Mouse (Mus musculus): ENCODE measurements around the gene Neu1. TPM values are rescaled to one million over a fixed set of nuclear protein-coding genes. Genes with fewer than 3 reads are reported as not detected.

Neu1 gene
- polyA plus RNA-seq, 1 experiment from 2014 or later = 12.8 TPM

DNA sequence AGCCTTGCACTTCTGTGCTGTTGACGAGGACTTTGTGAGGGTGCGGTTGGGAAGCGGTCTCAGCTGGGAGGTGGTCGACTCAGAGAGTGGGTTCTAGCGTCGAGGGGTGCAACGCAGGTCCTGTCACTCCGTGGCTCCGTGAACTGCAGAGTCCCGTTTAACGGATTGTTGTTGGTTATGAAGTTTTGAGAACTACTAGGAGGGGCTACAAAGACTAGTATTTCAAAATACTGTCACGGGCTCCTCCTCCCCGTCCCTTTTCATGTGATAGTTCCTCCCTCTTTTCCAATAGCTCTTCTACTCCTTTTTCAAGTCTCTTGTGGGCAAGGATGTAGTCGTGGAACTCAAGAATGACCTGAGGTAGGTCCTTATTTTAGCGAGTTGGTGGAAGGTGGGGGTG, 51.3 kb downstream of the Neu1 start:
- Histone ChIP-seq H3K4me2 (ENCODE audit: low read depth, low read length, severe bottlenecking) (peak overlapping the region; percentile 80), H3K4me3 (ENCODE audit: low read depth, low read length) (peak overlapping the region; percentile 93), H3K27ac (ENCODE audit: low read depth, low read length) (peak overlapping the region; percentile 97), H3K27me3 (ENCODE audit: control insufficient read depth, insufficient read depth, low read length) (no peaks in the 10 kb centered on the region), H3K36me3 (ENCODE audit: control insufficient read depth, insufficient read depth, low read length) (peaks cover 6% of the 10 kb centered on the region; the same call in 1 of the 2 replicates), H3K9me3 (ENCODE audit: control insufficient read depth, low read length) (no peaks in the 10 kb centered on the region), H3K4me1 (replicated peaks; ENCODE audit: control insufficient read depth, insufficient read depth, low read length) (peaks cover 10% of the 10 kb centered on the region; the same call in 1 of the 2 replicates), H3K9ac (ENCODE audit: low read length) (peak overlapping the region; percentile 95)
- WGBS = under 1% methylated on average over 15 of the region's 15 CpGs
- no peak for DNase-seq (ENCODE audit: low spot score)
- ATAC-seq (replicated peaks; ENCODE audit: low FRiP score) = no peak

DNA sequence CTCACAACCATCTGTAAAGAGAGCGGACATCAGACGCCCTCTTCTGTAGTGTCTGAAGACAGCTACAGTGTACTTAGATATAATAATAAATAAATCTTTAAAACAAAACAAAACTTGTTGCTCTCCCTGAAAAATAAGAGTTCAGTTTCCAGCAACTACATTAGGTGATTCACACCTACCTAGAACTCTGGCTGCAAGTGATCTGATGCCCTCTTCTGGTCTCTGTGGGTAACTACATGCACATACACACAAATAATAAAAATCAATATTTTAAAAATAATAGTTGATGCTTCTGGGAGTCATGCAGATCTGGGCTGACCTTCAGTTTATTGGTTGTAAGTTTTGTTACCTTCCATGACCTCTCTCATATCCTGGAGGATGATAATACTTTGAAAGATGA, 53.2 kb downstream of the Neu1 start:
- no peak for ATAC-seq (replicated peaks; ENCODE audit: low FRiP score)
- H3K27ac ChIP-seq (ENCODE audit: low read depth, low read length) = no peak overlapping the region
- H3K4me2 ChIP-seq (ENCODE audit: low read depth, low read length, severe bottlenecking) = no peak overlapping the region
- H3K4me1 ChIP-seq (replicated peaks; ENCODE audit: control insufficient read depth, insufficient read depth, low read length) = peaks cover 10% of the 10 kb centered on the region; the same call in 1 of the 2 replicates
- H3K27me3 ChIP-seq (ENCODE audit: control insufficient read depth, insufficient read depth, low read length) = no peaks in the 10 kb centered on the region
- H3K9ac ChIP-seq (ENCODE audit: low read length) = no peak overlapping the region
- H3K4me3 ChIP-seq (ENCODE audit: low read depth, low read length) = no peak overlapping the region
- H3K9me3 ChIP-seq (ENCODE audit: control insufficient read depth, low read length) = no peaks in the 10 kb centered on the region
- peaks cover 6% of the 10 kb centered on the region; the same call in 1 of the 2 replicates for H3K36me3 ChIP-seq (ENCODE audit: control insufficient read depth, insufficient read depth, low read length)
- DNase-seq (ENCODE audit: low spot score) = no peak
- WGBS = 67% methylated on average over 2 of the region's 2 CpGs

Other genes with a start within 250 kb of the Neu1 start
- 0.05 TPM in 1 of 2 replicates, not detected in the other for gene C4b, start 187.4 kb upstream of the Neu1 start, polyA plus RNA-seq (2014; fragmentation: Nextera tagmentation; extraction: Ambion mirVana)
- gene Cyp21a1, start 126.7 kb upstream of the Neu1 start, polyA plus RNA-seq (2014; fragmentation: Nextera tagmentation; extraction: Ambion mirVana) = not detected in 2 replicates
- 26.3 and 28.3 TPM in 2 replicates for gene Stk19, start 94.3 kb upstream of the Neu1 start, polyA plus RNA-seq (2014; fragmentation: Nextera tagmentation; extraction: Ambion mirVana)
- gene Dxo, start 94.2 kb upstream of the Neu1 start, polyA plus RNA-seq (2014; fragmentation: Nextera tagmentation; extraction: Ambion mirVana) = 78.5 and 84.9 TPM in 2 replicates
- 53.1 and 55.1 TPM in 2 replicates for gene Skiv2l, start 81.0 kb upstream of the Neu1 start, polyA plus RNA-seq (2014; fragmentation: Nextera tagmentation; extraction: Ambion mirVana)
- 143 and 144 TPM in 2 replicates for gene Nelfe, start 80.9 kb upstream of the Neu1 start, polyA plus RNA-seq (2014; fragmentation: Nextera tagmentation; extraction: Ambion mirVana)
- gene Cfb, start 68.7 kb upstream of the Neu1 start, polyA plus RNA-seq (2014; fragmentation: Nextera tagmentation; extraction: Ambion mirVana) = 2.6 and 3.3 TPM in 2 replicates
- gene Zbtb12, start 51.8 kb upstream of the Neu1 start, polyA plus RNA-seq (2014; fragmentation: Nextera tagmentation; extraction: Ambion mirVana) = 2.1 and 2.8 TPM in 2 replicates
- gene Gm20547, start 49.2 kb upstream of the Neu1 start, polyA plus RNA-seq (2014; fragmentation: Nextera tagmentation; extraction: Ambion mirVana) = not detected in 2 replicates
- 1.1 and 1.7 TPM in 2 replicates for gene C2, start 33.0 kb upstream of the Neu1 start, polyA plus RNA-seq (2014; fragmentation: Nextera tagmentation; extraction: Ambion mirVana)
- gene Ehmt2, start 32.8 kb upstream of the Neu1 start, polyA plus RNA-seq (2014; fragmentation: Nextera tagmentation; extraction: Ambion mirVana) = 90.4 and 96.8 TPM in 2 replicates
- not detected in 2 replicates for gene Slc44a4, start 16.8 kb upstream of the Neu1 start, polyA plus RNA-seq (2014; fragmentation: Nextera tagmentation; extraction: Ambion mirVana)
- 0.24 TPM in 1 of 2 replicates, not detected in the other for gene Hspa1b, start 28.0 kb downstream of the Neu1 start, polyA plus RNA-seq (2014; fragmentation: Nextera tagmentation; extraction: Ambion mirVana)
- gene Gm20481, start 38.7 kb downstream of the Neu1 start, polyA plus RNA-seq (2014; fragmentation: Nextera tagmentation; extraction: Ambion mirVana) = not detected in 2 replicates
- 1.6 TPM in 2 replicates for gene Hspa1a, start 40.9 kb downstream of the Neu1 start, polyA plus RNA-seq (2014; fragmentation: Nextera tagmentation; extraction: Ambion mirVana)
- gene Hspa1l, start 41.5 kb downstream of the Neu1 start, polyA plus RNA-seq (2014; fragmentation: Nextera tagmentation; extraction: Ambion mirVana) = 1.7 and 1.8 TPM in 2 replicates
- gene Lsm2, start 50.6 kb downstream of the Neu1 start, polyA plus RNA-seq (2014; fragmentation: Nextera tagmentation; extraction: Ambion mirVana) = 288 and 292 TPM in 2 replicates
- gene Vars, start 69.7 kb downstream of the Neu1 start, polyA plus RNA-seq (2014; fragmentation: Nextera tagmentation; extraction: Ambion mirVana) = 169 and 174 TPM in 2 replicates
- gene Vwa7, start 85.3 kb downstream of the Neu1 start, polyA plus RNA-seq (2014; fragmentation: Nextera tagmentation; extraction: Ambion mirVana) = 0.15 and 0.27 TPM in 2 replicates
- 4.0 and 4.1 TPM in 2 replicates for gene Sapcd1, start 96.8 kb downstream of the Neu1 start, polyA plus RNA-seq (2014; fragmentation: Nextera tagmentation; extraction: Ambion mirVana)
- gene Msh5, start 115.5 kb downstream of the Neu1 start, polyA plus RNA-seq (2014; fragmentation: Nextera tagmentation; extraction: Ambion mirVana) = 5.8 and 7.9 TPM in 2 replicates
- gene Clic1, start 118.7 kb downstream of the Neu1 start, polyA plus RNA-seq (2014; fragmentation: Nextera tagmentation; extraction: Ambion mirVana) = 67.7 and 74.5 TPM in 2 replicates
- 489 and 543 TPM in 2 replicates for gene Ddah2, start 127.8 kb downstream of the Neu1 start, polyA plus RNA-seq (2014; fragmentation: Nextera tagmentation; extraction: Ambion mirVana)
- 0.20 TPM in 1 of 2 replicates, not detected in the other for gene Ly6g6c, start 134.1 kb downstream of the Neu1 start, polyA plus RNA-seq (2014; fragmentation: Nextera tagmentation; extraction: Ambion mirVana)
- 1.3 and 1.6 TPM in 2 replicates for gene Mpig6b, start 134.9 kb downstream of the Neu1 start, polyA plus RNA-seq (2014; fragmentation: Nextera tagmentation; extraction: Ambion mirVana)
- 0.39 and 0.57 TPM in 2 replicates for gene Ly6g6e, start 145.6 kb downstream of the Neu1 start, polyA plus RNA-seq (2014; fragmentation: Nextera tagmentation; extraction: Ambion mirVana)
- gene Ly6g6d, start 146.8 kb downstream of the Neu1 start, polyA plus RNA-seq (2014; fragmentation: Nextera tagmentation; extraction: Ambion mirVana) = 1.7 and 1.8 TPM in 2 replicates
- 0.72 and 0.88 TPM in 2 replicates for gene Ly6g6f, start 154.4 kb downstream of the Neu1 start, polyA plus RNA-seq (2014; fragmentation: Nextera tagmentation; extraction: Ambion mirVana)
- 52.6 and 53.8 TPM in 2 replicates for gene Abhd16a, start 158.0 kb downstream of the Neu1 start, polyA plus RNA-seq (2014; fragmentation: Nextera tagmentation; extraction: Ambion mirVana)
- gene Ly6g5c, start 177.0 kb downstream of the Neu1 start, polyA plus RNA-seq (2014; fragmentation: Nextera tagmentation; extraction: Ambion mirVana) = not detected in 2 replicates
- 1.4 and 1.9 TPM in 2 replicates for gene Ly6g5b, start 184.2 kb downstream of the Neu1 start, polyA plus RNA-seq (2014; fragmentation: Nextera tagmentation; extraction: Ambion mirVana)
- 29.5 and 33.7 TPM in 2 replicates for gene Gpank1, start 190.2 kb downstream of the Neu1 start, polyA plus RNA-seq (2014; fragmentation: Nextera tagmentation; extraction: Ambion mirVana)
- 296 and 297 TPM in 2 replicates for gene Csnk2b, start 190.8 kb downstream of the Neu1 start, polyA plus RNA-seq (2014; fragmentation: Nextera tagmentation; extraction: Ambion mirVana)
- 8.6 and 8.7 TPM in 2 replicates for gene D17H6S53E, start 195.1 kb downstream of the Neu1 start, polyA plus RNA-seq (2014; fragmentation: Nextera tagmentation; extraction: Ambion mirVana)
- gene Apom, start 200.8 kb downstream of the Neu1 start, polyA plus RNA-seq (2014; fragmentation: Nextera tagmentation; extraction: Ambion mirVana) = 0.64 and 0.88 TPM in 2 replicates
- gene Bag6, start 203.9 kb downstream of the Neu1 start, polyA plus RNA-seq (2014; fragmentation: Nextera tagmentation; extraction: Ambion mirVana) = 96.6 and 100 TPM in 2 replicates
- gene Prrc2a, start 233.6 kb downstream of the Neu1 start, polyA plus RNA-seq (2014; fragmentation: Nextera tagmentation; extraction: Ambion mirVana) = 277 and 281 TPM in 2 replicates
- 2.9 and 3.5 TPM in 2 replicates for gene Aif1, start 244.8 kb downstream of the Neu1 start, polyA plus RNA-seq (2014; fragmentation: Nextera tagmentation; extraction: Ambion mirVana)

Measured in forebrain, embryonic 11.5 days (tissue).